Mouse (Mus musculus) midbrain, embryonic 16.5 days (tissue): ENCODE results near the gene Nr4a3. TPM values are rescaled to one million over a fixed set of nuclear protein-coding genes. Genes with fewer than 3 reads are reported as not detected.

Experiments
- ATAC-seq: fragments of 200-750 bp; cut with Nextera tagmentation; 2 replicates; pipeline ENCODE4 v1.8.0; 2017; ENCODE audit warnings: moderate TSS enrichment
- H3K27ac ChIP-seq: fragments of 300-500 bp; sonication (generic); 2 replicates; pipeline ENCODE4 v1.5.1; 2014; ENCODE audit warnings: mild to moderate bottlenecking, low read length, mixed read lengths
- H3K27me3 ChIP-seq: fragments of 300-500 bp; sonication (generic); 2 replicates; pipeline ENCODE4 v1.6.1; 2014; ENCODE audit warnings: low read depth, low read length, mixed read lengths; ENCODE audit not compliant: control insufficient read depth, insufficient read depth
- H3K36me3 ChIP-seq: fragments of 300-500 bp; sonication (generic); 2 replicates; pipeline ENCODE4 v1.6.1; 2014; ENCODE audit warnings: mild to moderate bottlenecking, low read length, moderate library complexity, mixed read lengths; ENCODE audit not compliant: control insufficient read depth, insufficient read depth
- H3K4me1 ChIP-seq: fragments of 300-500 bp; sonication (generic); 2 replicates; pipeline ENCODE4 v1.6.1; 2014; ENCODE audit warnings: mild to moderate bottlenecking, low read length, mixed read lengths; ENCODE audit not compliant: control insufficient read depth, insufficient read depth
- H3K4me2 ChIP-seq: fragments of 300-500 bp; sonication (generic); 2 replicates; pipeline ENCODE4 v1.6.1; 2014; ENCODE audit warnings: mild to moderate bottlenecking, low read length, mixed read lengths
- H3K4me3 ChIP-seq: fragments of 300-500 bp; sonication (generic); 2 replicates; pipeline ENCODE4 v1.5.1; 2014; ENCODE audit warnings: low read depth, mild to moderate bottlenecking, low read length, moderate library complexity, mixed read lengths
- H3K9ac ChIP-seq: fragments of 300-500 bp; sonication (generic); 2 replicates; pipeline ENCODE4 v1.6.1; 2014; ENCODE audit warnings: low read depth, low read length, mixed read lengths
- H3K9me3 ChIP-seq: fragments of 300-500 bp; sonication (generic); replicated peaks from 2 replicates; pipeline ENCODE4 v1.6.1; 2014; ENCODE audit warnings: mild to moderate bottlenecking, low read length, mixed read lengths; ENCODE audit not compliant: control insufficient read depth, poor library complexity, severe bottlenecking
- WGBS: fragments of 180-500 bp; shearing (Covaris S2); extraction: QIAGEN DNeasy Blood & Tissue Kit; methylation state at CpG from one replicate; pipeline ENCODE4 v1.1.7; 2014; 5-methylcytosine and 5-hydroxymethylcytosine counted together
- polyA plus RNA-seq: library from polyadenylated mRNA; unstranded; fragments of >200 nt; fragmentation: Nextera tagmentation; extraction: Ambion mirVana; gene quantifications from 2 replicates; pipeline ENCODE4 v1.2.1, GENCODE M21; 2015

Gene Nr4a3
- polyA plus RNA-seq, 1 experiment from 2014 or later, result 1.4 TPM

DNA sequence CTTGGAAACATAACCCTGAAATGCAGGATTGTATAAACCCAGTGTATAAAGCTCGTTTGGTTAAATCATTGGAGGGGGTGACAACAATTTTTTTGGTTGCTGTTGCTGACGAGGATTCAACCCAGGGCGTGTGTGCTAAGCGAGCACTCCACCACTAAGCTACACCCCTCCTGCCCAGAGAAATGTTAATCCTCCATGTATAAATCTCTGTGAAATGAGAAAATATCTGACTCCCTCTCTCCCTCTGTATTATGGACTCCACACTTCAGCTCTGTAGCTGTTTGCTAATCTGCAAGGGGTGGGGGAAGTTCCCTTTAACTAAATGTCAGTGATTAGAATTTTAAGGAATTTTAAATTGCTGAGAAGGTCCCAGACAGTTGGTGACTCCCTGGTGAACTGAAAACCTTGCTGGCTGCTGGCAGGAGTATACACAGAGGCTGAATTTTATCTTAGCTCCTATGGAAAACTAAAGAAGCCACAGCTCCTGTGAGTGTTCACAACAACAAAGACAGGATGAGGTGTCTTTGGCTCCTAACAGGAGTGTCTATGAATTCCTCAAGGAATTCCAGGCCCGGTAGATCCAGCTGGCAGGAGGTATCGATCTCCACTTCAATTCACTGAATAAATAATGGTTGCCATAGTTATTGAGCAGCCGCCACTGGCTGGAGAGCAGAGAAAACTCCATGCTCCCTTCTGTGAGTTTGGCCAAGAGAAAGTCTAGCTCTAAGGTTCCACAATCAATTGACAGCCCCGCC is 34.5 kb downstream of the Nr4a3 start:
- Histone ChIP-seq H3K4me1 (peaks cover 7% of the 10 kb centered on the region; the same call in 1 of the 2 replicates), H3K36me3 (no peaks in the 10 kb centered on the region), H3K4me3 (no peak overlapping the region), H3K27ac (peak overlapping the region; percentile 20; the same call in 1 of the 2 replicates), H3K27me3 (no peaks in the 10 kb centered on the region), H3K9me3 (no peaks in the 10 kb centered on the region), H3K4me2 (no peak overlapping the region), H3K9ac (no peak overlapping the region)
- ATAC-seq, result peak; percentile 65; the same call in 1 of the 2 replicates
- WGBS, result 24% methylated on average over 8 of the region's 8 CpGs

DNA sequence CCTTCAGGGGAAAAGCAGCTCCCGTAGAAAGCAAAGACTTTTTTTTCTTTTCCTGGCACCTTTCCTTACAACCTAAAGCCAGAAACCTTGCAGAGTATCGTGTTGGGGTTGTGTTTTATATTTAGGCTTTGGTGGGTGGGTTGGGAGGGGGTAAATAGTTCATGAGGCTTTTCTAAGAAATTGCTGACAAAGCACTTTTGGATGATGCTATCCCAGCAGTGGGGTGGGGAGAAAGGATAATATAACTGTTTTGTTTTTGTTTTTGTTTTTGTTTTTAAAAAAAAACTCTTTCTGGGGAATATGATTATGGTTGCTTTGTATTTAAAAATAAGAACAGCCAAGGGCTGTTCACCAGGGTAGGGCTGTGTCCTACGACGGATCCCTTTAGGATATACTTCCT is 38.5 kb downstream of the Nr4a3 start:
- no peak for ATAC-seq
- Histone ChIP-seq H3K4me2 (no peak overlapping the region), H3K4me1 (peaks cover 5% of the 10 kb centered on the region; the same call in 1 of the 2 replicates), H3K27ac (no peak overlapping the region), H3K36me3 (no peaks in the 10 kb centered on the region), H3K4me3 (no peak overlapping the region), H3K27me3 (no peaks in the 10 kb centered on the region), H3K9ac (no peak overlapping the region), H3K9me3 (no peaks in the 10 kb centered on the region)
- 89% methylated on average over 4 of the region's 4 CpGs for WGBS

DNA sequence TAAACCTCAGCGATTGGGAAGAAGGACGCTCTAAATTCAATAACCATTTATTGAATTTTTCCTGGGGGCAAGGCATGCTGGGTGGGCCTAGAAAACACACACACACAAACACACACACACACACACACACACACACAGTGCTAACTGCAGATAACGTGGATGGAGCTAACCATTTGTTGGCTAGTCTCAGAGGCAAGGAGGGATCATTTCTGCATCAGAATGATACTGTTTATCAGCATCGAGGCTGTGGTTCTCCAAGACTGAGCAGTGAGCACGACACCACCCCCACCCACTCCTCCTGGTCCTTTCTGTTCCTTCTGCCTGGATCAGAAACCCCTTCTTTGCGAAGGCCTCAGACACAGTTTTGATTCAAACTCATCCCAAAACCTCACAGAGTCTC is 41.7 kb downstream of the Nr4a3 start:
- no peak for ATAC-seq
- WGBS, result 61% methylated on average over 6 of the region's 6 CpGs
- H3K4me2 ChIP-seq, result no peak overlapping the region
- H3K36me3 ChIP-seq, result no peaks in the 10 kb centered on the region
- no peaks in the 10 kb centered on the region for H3K27me3 ChIP-seq
- no peak overlapping the region for H3K4me3 ChIP-seq
- no peaks in the 10 kb centered on the region for H3K9me3 ChIP-seq
- H3K4me1 ChIP-seq, result no peaks in the 10 kb centered on the region
- no peak overlapping the region for H3K9ac ChIP-seq
- no peak overlapping the region for H3K27ac ChIP-seq

DNA sequence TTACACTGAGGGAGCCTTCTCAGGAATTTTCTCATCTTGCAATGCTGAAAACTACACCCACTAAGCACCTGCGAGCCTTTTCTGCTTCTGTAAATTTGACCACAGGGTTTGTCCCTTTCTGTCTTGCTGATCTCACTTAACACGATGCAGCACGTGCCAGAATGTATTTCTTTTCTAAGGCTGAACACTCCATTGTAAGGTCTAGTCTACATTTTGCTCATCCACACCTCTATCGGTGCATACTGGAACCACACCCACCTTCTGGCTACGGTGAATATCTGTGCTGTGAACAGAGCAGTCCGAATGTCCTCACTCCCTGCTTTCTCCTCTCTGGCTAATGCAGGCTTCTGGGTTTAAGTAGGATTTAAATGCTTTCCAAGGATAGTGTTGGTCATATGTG is 42.5 kb downstream of the Nr4a3 start:
- H3K4me2 ChIP-seq, result no peak overlapping the region
- H3K27me3 ChIP-seq, result no peaks in the 10 kb centered on the region
- H3K27ac ChIP-seq, result no peak overlapping the region
- H3K9me3 ChIP-seq, result no peaks in the 10 kb centered on the region
- no peak overlapping the region for H3K4me3 ChIP-seq
- no peak for ATAC-seq
- H3K4me1 ChIP-seq, result no peaks in the 10 kb centered on the region
- no peak overlapping the region for H3K9ac ChIP-seq
- WGBS, result 83% methylated on average over 6 of the region's 6 CpGs
- no peaks in the 10 kb centered on the region for H3K36me3 ChIP-seq

DNA sequence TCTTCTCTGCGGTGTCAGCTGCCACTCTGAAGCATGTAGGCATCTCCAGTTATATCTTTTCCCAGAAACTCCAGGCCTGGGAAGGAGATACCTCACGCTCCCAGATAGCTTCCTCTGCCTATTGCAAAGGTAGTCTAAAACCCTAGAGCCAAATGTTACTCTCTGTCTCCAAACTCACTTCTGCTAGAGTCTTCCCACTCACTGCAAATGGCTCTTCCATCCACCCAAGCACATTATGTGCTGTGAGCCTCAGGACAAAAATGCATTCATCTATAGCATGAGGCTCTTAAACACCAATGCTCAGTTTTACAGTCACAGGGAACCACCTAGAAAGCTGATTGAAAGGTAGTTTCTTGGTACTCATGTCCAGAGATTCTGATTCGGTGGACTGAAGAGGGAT is 48.3 kb downstream of the Nr4a3 start:
- no peak for ATAC-seq
- no peaks in the 10 kb centered on the region for H3K36me3 ChIP-seq
- no peak overlapping the region for H3K9ac ChIP-seq
- no peaks in the 10 kb centered on the region for H3K4me1 ChIP-seq
- H3K4me2 ChIP-seq, result no peak overlapping the region
- no peaks in the 10 kb centered on the region for H3K27me3 ChIP-seq
- H3K9me3 ChIP-seq, result no peaks in the 10 kb centered on the region
- no peak overlapping the region for H3K4me3 ChIP-seq
- H3K27ac ChIP-seq, result no peak overlapping the region
- 70% methylated on average over 3 of the region's 3 CpGs for WGBS

DNA sequence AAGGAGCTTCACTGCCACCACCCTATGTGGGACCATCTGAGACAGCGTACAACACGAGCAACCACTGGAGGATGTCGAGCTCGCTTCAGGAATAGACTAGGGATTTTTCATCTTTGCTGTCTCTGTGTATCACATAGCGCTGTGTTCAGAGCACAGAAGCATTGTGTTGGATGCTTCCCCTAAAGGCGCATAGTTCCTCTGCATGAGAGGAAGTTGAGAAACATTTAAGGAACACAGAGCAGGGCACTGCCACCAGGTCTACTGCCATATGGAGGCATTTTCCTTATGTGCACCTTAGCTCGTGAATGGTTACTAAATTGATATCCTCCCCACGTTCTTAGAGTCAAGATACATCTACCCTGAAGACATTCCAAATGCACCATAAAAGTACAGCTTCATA is 55.3 kb downstream of the Nr4a3 start:
- no peak overlapping the region for H3K4me2 ChIP-seq
- no peaks in the 10 kb centered on the region for H3K9me3 ChIP-seq
- no peak overlapping the region for H3K27ac ChIP-seq
- no peak for ATAC-seq
- 91% methylated on average over 8 of the region's 8 CpGs for WGBS
- H3K27me3 ChIP-seq, result no peaks in the 10 kb centered on the region
- H3K4me3 ChIP-seq, result no peak overlapping the region
- no peak overlapping the region for H3K9ac ChIP-seq
- H3K4me1 ChIP-seq, result no peaks in the 10 kb centered on the region
- no peaks in the 10 kb centered on the region for H3K36me3 ChIP-seq

DNA sequence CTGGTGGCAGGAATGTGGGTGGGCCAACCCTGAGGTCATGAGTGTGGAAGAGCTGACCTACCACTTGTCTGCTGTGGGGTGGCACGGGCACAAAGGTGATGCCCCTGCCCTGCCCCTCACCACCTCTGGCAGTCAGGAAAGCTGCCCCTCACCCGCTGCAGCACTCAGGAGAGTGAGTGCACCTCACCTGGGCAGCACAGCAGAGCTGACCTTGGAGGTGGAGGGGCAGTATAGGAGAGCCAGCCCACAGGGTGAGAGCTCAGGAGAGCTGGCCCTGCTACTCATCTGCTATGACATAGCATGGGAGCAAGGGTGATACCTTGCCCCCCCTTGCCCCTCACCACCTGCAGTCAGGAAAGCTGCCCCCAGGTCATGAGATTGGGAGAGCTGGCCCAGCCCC is 57.0 kb downstream of the Nr4a3 start:
- no peaks in the 10 kb centered on the region for H3K36me3 ChIP-seq
- H3K4me1 ChIP-seq, result no peaks in the 10 kb centered on the region
- no peak overlapping the region for H3K4me3 ChIP-seq
- H3K9me3 ChIP-seq, result no peaks in the 10 kb centered on the region
- ATAC-seq, result no peak
- H3K27ac ChIP-seq, result no peak overlapping the region
- H3K4me2 ChIP-seq, result no peak overlapping the region
- no peak overlapping the region for H3K9ac ChIP-seq
- H3K27me3 ChIP-seq, result no peaks in the 10 kb centered on the region
- 89% methylated on average over 2 of the region's 2 CpGs for WGBS

DNA sequence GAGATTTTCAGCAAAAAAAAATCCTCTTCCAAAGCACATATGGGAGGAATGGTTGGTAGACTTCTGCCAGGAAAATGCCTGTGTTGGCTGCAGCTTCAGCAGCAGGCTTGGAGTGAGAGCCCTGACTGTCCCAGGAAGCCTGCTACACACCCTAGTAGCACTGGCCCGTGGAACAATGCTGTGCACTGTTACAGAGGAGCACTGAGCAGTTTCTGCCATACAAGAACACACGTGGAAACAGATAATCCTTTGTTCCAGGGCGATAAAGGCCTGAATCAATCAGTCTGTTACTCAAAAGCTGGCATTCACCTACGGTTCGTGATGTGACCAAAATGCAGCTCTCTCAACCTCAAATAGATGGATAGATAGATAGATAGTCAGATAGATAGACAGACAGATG is 60.4 kb downstream of the Nr4a3 start:
- Histone ChIP-seq H3K9ac (no peak overlapping the region), H3K27ac (no peak overlapping the region), H3K9me3 (no peaks in the 10 kb centered on the region), H3K4me2 (no peak overlapping the region), H3K4me1 (no peaks in the 10 kb centered on the region), H3K27me3 (no peaks in the 10 kb centered on the region), H3K4me3 (no peak overlapping the region), H3K36me3 (no peaks in the 10 kb centered on the region)
- WGBS, result 63% methylated on average over 5 of the region's 5 CpGs
- ATAC-seq, result no peak

DNA sequence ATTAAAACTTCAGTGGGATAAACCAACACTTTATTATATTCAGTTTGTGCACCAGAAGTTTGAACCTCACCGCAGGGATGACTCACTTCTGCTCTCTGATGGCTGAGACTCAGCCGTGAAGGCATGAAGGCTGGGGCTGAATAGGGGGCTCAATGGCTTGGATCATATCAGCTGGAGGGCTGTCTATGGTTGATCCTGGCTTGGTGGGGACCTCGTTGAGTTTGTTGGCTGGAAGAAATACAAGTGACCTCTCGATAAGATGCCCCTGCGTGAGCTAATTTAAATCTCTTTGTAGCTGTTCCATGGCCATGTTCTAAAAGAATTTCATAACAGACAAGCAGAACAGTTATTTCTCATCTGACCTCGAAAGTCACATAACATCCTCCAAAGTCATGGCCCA is 62.1 kb downstream of the Nr4a3 start:
- no peaks in the 10 kb centered on the region for H3K27me3 ChIP-seq
- no peak overlapping the region for H3K4me2 ChIP-seq
- no peaks in the 10 kb centered on the region for H3K4me1 ChIP-seq
- H3K9ac ChIP-seq, result no peak overlapping the region
- no peak overlapping the region for H3K4me3 ChIP-seq
- H3K27ac ChIP-seq, result no peak overlapping the region
- 86% methylated on average over 6 of the region's 6 CpGs for WGBS
- H3K9me3 ChIP-seq, result no peaks in the 10 kb centered on the region
- ATAC-seq, result no peak
- H3K36me3 ChIP-seq, result no peaks in the 10 kb centered on the region
